Mouse (Mus musculus) retina, embryonic 14.5 days (tissue): ENCODE measurements around the gene Foxp1.

Experiments used
- DNase-seq: peaks from one replicate; pipeline ENCODE4 v3.0.0-alpha.2; 2015; ENCODE audit warnings: low spot score

The Foxp1 gene

GRCm38 (mm10) chr6:99093856-99094255 lies 428.7 kb downstream of the Foxp1 start:
- DNase-seq = peak; percentile 9

GRCm38 (mm10) chr6:99093208-99093607 lies 429.3 kb downstream of the Foxp1 start:
- DNase-seq = no peak

GRCm38 (mm10) chr6:99091799-99092198 lies 430.7 kb downstream of the Foxp1 start:
- DNase-seq = no peak

GRCm38 (mm10) chr6:99087598-99087997 lies 434.9 kb downstream of the Foxp1 start:
- no peak for DNase-seq

GRCm38 (mm10) chr6:99084956-99085355 lies 437.6 kb downstream of the Foxp1 start:
- DNase-seq = no peak

- no peak for DNase-seq
These were observed 441.3 kb downstream of the Foxp1 start for GRCm38 (mm10) chr6:99081259-99081658.

GRCm38 (mm10) chr6:99079041-99079835 lies 443.3 kb downstream of the Foxp1 start:
- no peak for DNase-seq

- no peak for DNase-seq
These were observed 444.4 kb downstream of the Foxp1 start for GRCm38 (mm10) chr6:99078089-99078488.

GRCm38 (mm10) chr6:99073303-99074271 lies 448.9 kb downstream of the Foxp1 start:
- DNase-seq = no peak

- DNase-seq = no peak
These were observed 451.8 kb downstream of the Foxp1 start for GRCm38 (mm10) chr6:99070710-99071109.

GRCm38 (mm10) chr6:99069726-99070125 lies 452.8 kb downstream of the Foxp1 start:
- no peak for DNase-seq

GRCm38 (mm10) chr6:99065569-99066353 lies 456.8 kb downstream of the Foxp1 start:
- DNase-seq = no peak

GRCm38 (mm10) chr6:99063982-99064484 lies 458.5 kb downstream of the Foxp1 start:
- no peak for DNase-seq

- DNase-seq = no peak
These were observed 459.6 kb downstream of the Foxp1 start for GRCm38 (mm10) chr6:99062931-99063330.

GRCm38 (mm10) chr6:99058688-99059087 lies 463.8 kb downstream of the Foxp1 start:
- DNase-seq = no peak

GRCm38 (mm10) chr6:99057113-99057553 lies 465.4 kb downstream of the Foxp1 start:
- DNase-seq = no peak

GRCm38 (mm10) chr6:99056379-99056778 lies 466.1 kb downstream of the Foxp1 start:
- no peak for DNase-seq

- no peak for DNase-seq
These were observed 468.5 kb downstream of the Foxp1 start for GRCm38 (mm10) chr6:99053998-99054397.

- no peak for DNase-seq
These were observed 469.4 kb downstream of the Foxp1 start for GRCm38 (mm10) chr6:99053111-99053510.

- no peak for DNase-seq
These were observed 470.8 kb downstream of the Foxp1 start for GRCm38 (mm10) chr6:99051724-99052123.

GRCm38 (mm10) chr6:99050288-99051006 lies 472.1 kb downstream of the Foxp1 start:
- no peak for DNase-seq
